Mouse (Mus musculus) ES-Bruce4 (cell line): ENCODE results near the gene Lpp. TPM values are rescaled to one million over a fixed set of nuclear protein-coding genes. Genes with fewer than 3 reads are reported as not detected.

ENCODE experiments used
- H3K27ac ChIP-seq: 2 replicates; pipeline ENCODE4 v1.5.1; 2012; ENCODE audit warnings: low read length, inconsistent platforms; ENCODE audit not compliant: insufficient read depth
- H3K27me3 ChIP-seq: 2 replicates; pipeline ENCODE4 v1.6.1; 2012; ENCODE audit warnings: mild to moderate bottlenecking, low read length, inconsistent platforms; ENCODE audit not compliant: control insufficient read depth, poor library complexity, insufficient read depth, severe bottlenecking
- H3K36me3 ChIP-seq: 2 replicates; pipeline ENCODE4 v1.6.1; 2012; ENCODE audit warnings: inconsistent platforms, mild to moderate bottlenecking, low read length, moderate library complexity; ENCODE audit not compliant: control insufficient read depth, poor library complexity, insufficient read depth, severe bottlenecking
- H3K4me1 ChIP-seq: one replicate; pipeline ENCODE4 v1.8.1; 2011; ENCODE audit warnings: low read length; ENCODE audit not compliant: control insufficient read depth, insufficient read depth
- H3K4me3 ChIP-seq: 2 replicates; pipeline ENCODE4 v1.5.1; 2011; ENCODE audit warnings: low read depth, mild to moderate bottlenecking, low read length
- H3K9ac ChIP-seq: 2 replicates; pipeline ENCODE4 v1.6.1; 2012; ENCODE audit warnings: low read depth, mild to moderate bottlenecking, inconsistent platforms; ENCODE audit not compliant: poor library complexity, severe bottlenecking
- H3K9me3 ChIP-seq: replicated peaks from 2 replicates; pipeline ENCODE4 v1.6.1; 2012; ENCODE audit warnings: mild to moderate bottlenecking, low read length, inconsistent platforms; ENCODE audit not compliant: control insufficient read depth, poor library complexity, insufficient read depth, severe bottlenecking
- CTCF ChIP-seq: IDR thresholded peaks from one replicate; pipeline ENCODE4 v1.8.1; 2011; ENCODE audit warnings: low read depth, low read length
- EP300 ChIP-seq: IDR thresholded peaks from 2 replicates; pipeline ENCODE4 v1.6.1; 2011; ENCODE audit warnings: low read depth, low read length; ENCODE audit not compliant: insufficient read depth
- POLR2A ChIP-seq: IDR thresholded peaks from one replicate; pipeline ENCODE4 v1.8.1; 2011; ENCODE audit warnings: low read length; ENCODE audit not compliant: insufficient read depth
- polyA plus RNA-seq: library from polyadenylated mRNA; stranded (reverse); fragments of >200 nt; gene quantifications from 2 replicates; pipeline ENCODE4 v1.2.4, GENCODE M21; 2011; ENCODE audit warnings: low read depth; ENCODE audit not compliant: missing spikeins, insufficient read depth, insufficient read length

Lpp gene
- polyA plus RNA-seq, 1 experiment = 48.5 TPM

DNA sequence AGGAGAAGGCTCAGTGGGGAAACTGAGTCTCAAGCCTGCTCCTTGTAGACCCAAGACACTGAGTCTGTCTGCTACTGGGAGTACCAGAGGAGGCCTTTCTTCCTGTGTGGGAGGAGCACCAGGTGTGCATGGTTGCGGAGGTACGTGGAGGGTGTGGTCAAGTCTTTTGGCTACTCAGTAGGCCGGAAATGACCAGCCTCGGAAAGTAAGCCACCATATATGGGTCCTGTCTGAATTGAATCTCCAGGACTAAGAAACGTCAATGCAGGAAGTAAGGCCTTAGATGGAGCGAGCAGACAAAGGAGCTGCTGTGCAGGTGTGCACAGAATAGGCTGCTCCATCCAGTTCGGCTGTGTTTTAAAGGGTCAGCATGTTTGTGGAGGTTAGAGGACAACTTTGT is 3.2 kb downstream of the Lpp start:
- Histone ChIP-seq H3K9me3 (no peaks in the 10 kb centered on the region), H3K4me1 (peaks cover 8% of the 10 kb centered on the region), H3K27me3 (no peaks in the 10 kb centered on the region), H3K36me3 (no peaks in the 10 kb centered on the region), H3K4me3 (no peak overlapping the region), H3K27ac (no peak overlapping the region), H3K9ac (no peak overlapping the region)
- no peak for TF ChIP-seq POLR2A
- 0 out of 2 replicates have a peak, but pooled peaks have one; percentile 23 for TF ChIP-seq EP300

DNA sequence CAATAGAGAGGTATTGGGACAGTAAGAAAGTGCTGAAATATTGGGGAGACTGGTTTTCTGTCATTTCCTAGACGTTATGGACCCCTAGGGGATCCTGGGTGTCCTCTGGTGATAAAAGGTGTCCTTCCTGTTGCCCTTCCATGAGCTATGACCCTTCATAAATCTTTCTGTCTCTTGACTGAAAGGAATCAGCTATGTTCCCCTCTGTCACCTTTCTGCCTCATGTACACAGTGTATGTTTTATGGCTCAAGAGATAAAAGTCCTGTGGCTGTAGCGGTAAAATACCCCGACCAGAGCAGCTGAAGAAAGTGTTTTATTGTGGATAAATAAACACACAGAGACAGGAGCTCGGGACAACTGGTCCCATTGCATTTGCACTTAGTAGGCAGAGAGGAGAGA is 5.2 kb downstream of the Lpp start:
- H3K27me3 ChIP-seq = no peaks in the 10 kb centered on the region
- no peak overlapping the region for H3K27ac ChIP-seq
- H3K36me3 ChIP-seq = no peaks in the 10 kb centered on the region
- no peak overlapping the region for H3K4me3 ChIP-seq
- no peaks in the 10 kb centered on the region for H3K9me3 ChIP-seq
- TF ChIP-seq CTCF (no peak), EP300 (no peak)
- H3K9ac ChIP-seq = no peak overlapping the region
- peaks cover 5% of the 10 kb centered on the region for H3K4me1 ChIP-seq

GRCm38 (mm10) chr16:24398893-24399292 is 5.6 kb downstream of the Lpp start:
- H3K27ac ChIP-seq = no peak overlapping the region
- no peaks in the 10 kb centered on the region for H3K9me3 ChIP-seq
- no peaks in the 10 kb centered on the region for H3K36me3 ChIP-seq
- peaks cover 5% of the 10 kb centered on the region for H3K4me1 ChIP-seq
- TF ChIP-seq CTCF = no peak
- no peak for TF ChIP-seq EP300
- no peak for TF ChIP-seq POLR2A
- no peak overlapping the region for H3K9ac ChIP-seq
- H3K27me3 ChIP-seq = no peaks in the 10 kb centered on the region
- H3K4me3 ChIP-seq = no peak overlapping the region

DNA sequence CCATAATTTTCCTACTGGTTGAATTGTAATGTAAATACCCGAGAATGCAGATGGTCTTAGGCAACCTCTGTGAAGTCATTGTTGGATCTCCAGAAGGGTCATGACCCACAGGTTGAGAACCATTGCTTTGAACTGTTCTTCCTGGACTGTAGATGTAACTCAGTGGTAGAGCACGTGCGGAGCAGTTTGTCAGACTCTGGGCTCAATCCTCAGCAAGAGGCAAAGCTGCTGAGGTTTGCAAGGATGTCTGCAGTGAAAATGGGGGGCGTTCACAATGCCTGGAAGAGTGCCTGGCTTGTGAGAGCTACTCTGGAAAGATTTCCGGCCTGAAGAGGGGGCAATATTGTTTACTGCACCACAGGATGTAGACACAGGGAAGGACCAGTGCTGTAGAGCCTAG is 6.2 kb downstream of the Lpp start:
- H3K9me3 ChIP-seq = no peaks in the 10 kb centered on the region
- no peaks in the 10 kb centered on the region for H3K27me3 ChIP-seq
- peaks cover 5% of the 10 kb centered on the region for H3K4me1 ChIP-seq
- H3K27ac ChIP-seq = no peak overlapping the region
- no peak overlapping the region for H3K9ac ChIP-seq
- no peaks in the 10 kb centered on the region for H3K36me3 ChIP-seq
- no peak overlapping the region for H3K4me3 ChIP-seq
- TF ChIP-seq EP300 (no peak), POLR2A (no peak), CTCF (no peak)

DNA sequence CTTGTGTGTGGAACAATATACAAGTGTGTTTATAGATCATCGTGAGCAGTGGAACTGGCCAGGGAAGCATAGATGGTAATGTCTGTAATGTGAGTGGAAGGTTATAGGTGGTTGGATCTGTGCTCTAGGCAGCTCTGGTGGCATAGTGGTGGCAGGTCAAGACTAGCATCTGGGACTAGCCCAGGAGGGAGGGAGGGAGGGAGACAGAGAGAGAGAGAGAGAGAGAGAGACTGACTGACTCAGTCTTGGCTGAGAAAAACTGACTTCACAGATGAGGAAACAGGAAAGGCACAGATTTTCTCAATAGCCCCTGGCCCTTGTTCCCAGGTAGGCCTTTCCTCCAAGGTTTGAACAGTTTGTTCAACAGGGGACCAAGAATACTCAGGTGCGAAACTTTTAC is 7.5 kb downstream of the Lpp start:
- no peaks in the 10 kb centered on the region for H3K36me3 ChIP-seq
- no peak overlapping the region for H3K9ac ChIP-seq
- peaks cover 2% of the 10 kb centered on the region for H3K4me1 ChIP-seq
- no peaks in the 10 kb centered on the region for H3K27me3 ChIP-seq
- no peak overlapping the region for H3K4me3 ChIP-seq
- peaks cover 4% of the 10 kb centered on the region; the same call in 1 of the 2 replicates for H3K9me3 ChIP-seq
- H3K27ac ChIP-seq = no peak overlapping the region
- TF ChIP-seq EP300 = no peak
- no peak for TF ChIP-seq CTCF
- no peak for TF ChIP-seq POLR2A

GRCm38 (mm10) chr16:24402801-24403200 is 9.5 kb downstream of the Lpp start:
- H3K27me3 ChIP-seq = no peaks in the 10 kb centered on the region
- H3K36me3 ChIP-seq = no peaks in the 10 kb centered on the region; the same call in 1 of the 2 replicates
- no peak for TF ChIP-seq EP300
- no peak for TF ChIP-seq CTCF
- no peak for TF ChIP-seq POLR2A
- no peak overlapping the region for H3K9ac ChIP-seq
- no peak overlapping the region for H3K27ac ChIP-seq
- peaks cover 2% of the 10 kb centered on the region for H3K4me1 ChIP-seq
- no peak overlapping the region for H3K4me3 ChIP-seq
- peaks cover 15% of the 10 kb centered on the region for H3K9me3 ChIP-seq
